Mouse (Mus musculus) intestine, embryonic 14.5 days (tissue): ENCODE measurements around the gene Prpf6. TPM values are rescaled to one million over a fixed set of nuclear protein-coding genes. Genes with fewer than 3 reads are reported as not detected.
A peak's percentile ranks its signal among the peaks of the same experiment; 100 is the strongest.

ENCODE experiments used
- ATAC-seq: fragments of 200-750 bp; cut with Nextera tagmentation; replicated peaks from 2 replicates; pipeline ENCODE4 v1.8.0; 2017; ENCODE audit warnings: low read depth, moderate number of reproducible peaks, moderate TSS enrichment, moderate library complexity; ENCODE audit not compliant: low FRiP score, low TSS enrichment
- DNase-seq: peaks from one replicate; pipeline ENCODE4 v3.0.0-alpha.2; 2018; ENCODE audit warnings: low spot score
- H3K27ac ChIP-seq: fragments of 300-500 bp; sonication (generic); 2 replicates; pipeline ENCODE4 v1.5.1; 2014; ENCODE audit warnings: low read depth, mild to moderate bottlenecking, control low read depth
- H3K27me3 ChIP-seq: fragments of 300-500 bp; sonication (generic); replicated peaks from 2 replicates; pipeline ENCODE4 v1.6.1; 2014; ENCODE audit warnings: low read length, control low read depth; ENCODE audit not compliant: control insufficient read depth, insufficient read depth
- H3K36me3 ChIP-seq: fragments of 300-500 bp; sonication (generic); 2 replicates; pipeline ENCODE4 v1.6.1; 2014; ENCODE audit warnings: low read length, control low read depth; ENCODE audit not compliant: control insufficient read depth, insufficient read depth
- H3K4me1 ChIP-seq: fragments of 300-500 bp; sonication (generic); replicated peaks from 2 replicates; pipeline ENCODE4 v1.6.1; 2014; ENCODE audit warnings: low read length, control low read depth, mixed read lengths; ENCODE audit not compliant: control insufficient read depth, insufficient read depth
- H3K4me2 ChIP-seq: fragments of 300-500 bp; sonication (generic); 2 replicates; pipeline ENCODE4 v1.6.1; 2014; ENCODE audit warnings: low read length
- H3K4me3 ChIP-seq: fragments of 300-500 bp; sonication (generic); 2 replicates; pipeline ENCODE4 v1.5.1; 2014; ENCODE audit warnings: low read depth, low read length, control low read depth, mixed read lengths
- H3K9ac ChIP-seq: fragments of 300-500 bp; sonication (generic); 2 replicates; pipeline ENCODE4 v1.6.1; 2014; ENCODE audit warnings: mild to moderate bottlenecking, low read length
- H3K9me3 ChIP-seq: fragments of 300-500 bp; sonication (generic); 2 replicates; pipeline ENCODE4 v1.6.1; 2016; ENCODE audit warnings: low read length, control low read depth; ENCODE audit not compliant: control insufficient read depth
- WGBS: fragments of 180-500 bp; shearing (Covaris S2); extraction: QIAGEN DNeasy Blood & Tissue Kit; methylation state at CpG from one replicate; pipeline ENCODE4 v1.1.7; 2014; 5-methylcytosine and 5-hydroxymethylcytosine counted together
- polyA plus RNA-seq: library from polyadenylated mRNA; unstranded; fragments of >200 nt; fragmentation: Nextera tagmentation; extraction: Ambion mirVana; gene quantifications from 2 replicates; pipeline ENCODE4 v1.2.1, GENCODE M21; 2014

Prpf6 gene
- 53.6 and 59.9 TPM in 2 replicates for polyA plus RNA-seq

DNA sequence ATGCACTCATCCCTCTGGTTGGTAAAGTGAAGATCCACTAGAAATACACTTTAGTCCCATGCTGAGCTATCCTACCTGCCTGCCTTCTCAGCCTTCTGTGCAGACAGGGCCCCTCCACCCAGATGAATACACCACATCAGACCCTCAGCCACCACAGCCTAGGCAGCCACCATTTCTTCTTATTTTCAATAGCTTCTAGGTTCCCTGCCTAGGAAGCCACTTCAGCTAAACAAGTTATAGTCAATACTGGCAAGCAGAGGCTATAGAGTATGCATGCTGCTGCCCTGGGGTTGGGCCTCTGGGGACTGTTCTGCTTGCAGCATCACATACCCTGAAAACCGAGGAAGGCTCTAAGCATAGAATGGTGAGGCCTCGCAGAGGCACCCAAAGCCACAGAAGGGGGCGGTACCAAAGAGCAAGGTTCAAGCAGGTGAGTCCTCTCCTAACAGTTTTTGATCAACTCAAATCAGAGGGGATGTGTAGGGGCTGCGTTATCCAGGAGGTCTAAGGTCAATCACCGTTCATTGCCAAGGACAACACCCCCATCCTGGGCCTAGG is at the start of gene Prpf6:
Prpf6 (plus strand) TSS at position 341 of the 558 bp plus-strand sequence.
- peak within 1 kb of the TSS; percentile 85 for H3K9ac ChIP-seq
- no peaks in the 10 kb centered on the region for H3K9me3 ChIP-seq
- 6% methylated on average over 5 of the region's 5 CpGs for WGBS
- peak within 1 kb of the TSS; percentile 95 for H3K4me3 ChIP-seq
- peak; percentile 71 for DNase-seq
- peak; percentile 12; the same call in 1 of the 2 replicates for ATAC-seq
- peak within 1 kb of the TSS; percentile 85 for H3K4me2 ChIP-seq
- H3K4me1 ChIP-seq: peaks cover 9% of the 10 kb centered on the region; the same call in 1 of the 2 replicates
- peak within 1 kb of the TSS; percentile 65 for H3K27ac ChIP-seq
- H3K36me3 ChIP-seq: peaks cover 41% of the 10 kb centered on the region
- no peaks in the 10 kb centered on the region for H3K27me3 ChIP-seq

DNA sequence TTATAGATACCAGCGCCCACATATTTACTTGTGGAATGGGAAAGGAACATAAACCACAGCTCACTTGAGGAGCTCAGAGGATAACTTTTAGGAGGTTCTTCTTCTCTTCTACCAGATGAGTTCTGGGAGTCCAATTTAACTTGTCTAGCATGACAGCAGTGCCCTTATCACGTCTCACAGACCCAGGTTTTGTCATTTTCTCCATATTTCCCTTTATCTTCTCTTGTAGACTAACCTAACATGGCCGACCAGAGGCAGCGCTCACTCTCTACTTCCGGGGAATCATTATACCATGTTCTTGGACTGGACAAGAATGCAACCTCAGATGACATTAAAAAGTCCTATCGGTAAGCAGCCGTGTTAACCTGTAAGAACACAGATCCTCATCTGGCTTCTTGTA is 45.5 kb upstream of the Prpf6 start:
- H3K4me3 ChIP-seq: no peak overlapping the region
- H3K36me3 ChIP-seq: peaks cover 61% of the 10 kb centered on the region
- H3K4me1 ChIP-seq: no peaks in the 10 kb centered on the region
- no peak overlapping the region for H3K4me2 ChIP-seq
- no peaks in the 10 kb centered on the region for H3K9me3 ChIP-seq
- no peak for ATAC-seq
- H3K9ac ChIP-seq: no peak overlapping the region
- no peak overlapping the region for H3K27ac ChIP-seq
- 95% methylated on average over 7 of the region's 7 CpGs for WGBS
- DNase-seq: no peak
- H3K27me3 ChIP-seq: no peaks in the 10 kb centered on the region

DNA sequence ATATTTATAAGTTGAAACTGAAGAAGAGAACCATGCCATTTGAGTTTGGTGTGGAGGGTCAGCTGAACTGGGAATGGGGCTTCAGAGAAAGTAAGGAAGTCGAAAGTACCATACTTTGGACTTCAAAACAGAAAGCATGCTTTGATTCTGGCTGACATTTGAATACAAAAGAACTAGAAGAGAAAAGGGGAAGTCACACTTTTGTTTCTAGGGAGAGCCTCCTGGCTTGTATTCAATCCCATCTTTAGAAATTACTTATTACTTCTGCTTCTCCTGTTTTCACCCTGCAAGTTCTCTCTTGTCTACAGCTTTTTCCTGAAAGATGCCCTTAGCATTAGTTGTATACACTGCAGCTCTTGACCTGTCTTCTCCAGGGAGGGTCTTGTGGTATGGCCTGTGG is 43.4 kb upstream of the Prpf6 start:
- WGBS: 73% methylated on average over 1 of the region's 1 CpGs
- no peak overlapping the region for H3K27ac ChIP-seq
- DNase-seq (no peak), ATAC-seq (no peak)
- H3K4me3 ChIP-seq: no peak overlapping the region
- H3K4me2 ChIP-seq: no peak overlapping the region
- no peaks in the 10 kb centered on the region for H3K4me1 ChIP-seq
- peaks cover 76% of the 10 kb centered on the region for H3K36me3 ChIP-seq
- no peaks in the 10 kb centered on the region for H3K9me3 ChIP-seq
- H3K9ac ChIP-seq: no peak overlapping the region
- no peaks in the 10 kb centered on the region for H3K27me3 ChIP-seq

DNA sequence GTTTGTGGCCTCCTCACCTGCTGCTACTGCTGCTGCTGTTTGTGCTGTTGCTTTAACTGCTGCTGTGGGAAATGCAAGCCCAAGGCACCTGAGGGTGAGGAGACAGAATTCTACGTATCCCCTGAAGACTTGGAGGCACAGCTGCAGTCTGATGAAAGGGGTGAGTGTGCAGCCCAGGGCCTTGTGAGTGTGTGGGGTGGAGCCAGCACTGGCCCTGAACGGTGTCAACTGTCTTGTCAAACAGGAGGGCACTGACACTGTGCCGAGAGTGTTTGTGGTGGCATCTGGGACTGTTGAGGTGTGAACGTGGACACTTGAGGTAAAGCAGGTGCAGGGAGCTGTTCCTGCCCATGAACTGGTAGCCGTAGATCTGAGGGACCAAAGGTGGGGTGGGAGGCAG is 43.0 kb upstream of the Prpf6 start:
- Histone ChIP-seq H3K36me3 (peaks cover 76% of the 10 kb centered on the region), H3K4me1 (no peaks in the 10 kb centered on the region), H3K9me3 (no peaks in the 10 kb centered on the region), H3K27me3 (no peaks in the 10 kb centered on the region), H3K27ac (no peak overlapping the region), H3K9ac (no peak overlapping the region), H3K4me3 (no peak overlapping the region), H3K4me2 (no peak overlapping the region)
- no peak for ATAC-seq
- no peak for DNase-seq
- 82% methylated on average over 5 of the region's 5 CpGs for WGBS

DNA sequence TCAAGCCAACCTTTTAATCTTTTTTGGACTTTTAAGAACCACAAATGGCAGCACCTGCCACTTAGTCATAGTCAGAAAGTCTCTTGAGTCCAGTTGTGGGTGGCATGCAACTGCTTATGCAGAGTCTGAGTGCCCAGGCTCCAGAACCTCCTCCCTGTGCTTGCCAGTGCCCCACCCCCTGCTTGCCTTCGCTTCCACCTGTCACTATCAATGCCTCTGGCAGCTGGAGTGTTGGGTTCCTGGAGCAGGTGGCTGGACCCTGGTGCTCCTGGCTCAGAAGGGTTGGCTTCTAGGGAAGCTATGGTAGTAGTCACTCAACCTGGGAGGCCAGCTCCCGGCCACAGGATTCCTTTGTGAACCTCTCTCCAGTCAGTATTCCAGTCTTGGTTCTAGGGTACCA is 41.4 kb upstream of the Prpf6 start:
- no peak overlapping the region for H3K9ac ChIP-seq
- 95% methylated on average over 2 of the region's 2 CpGs for WGBS
- no peak overlapping the region for H3K4me2 ChIP-seq
- H3K4me3 ChIP-seq: no peak overlapping the region
- H3K9me3 ChIP-seq: no peaks in the 10 kb centered on the region
- H3K36me3 ChIP-seq: peaks cover 77% of the 10 kb centered on the region
- H3K27ac ChIP-seq: no peak overlapping the region
- H3K27me3 ChIP-seq: no peaks in the 10 kb centered on the region
- no peaks in the 10 kb centered on the region for H3K4me1 ChIP-seq
- no peak for DNase-seq
- no peak for ATAC-seq

DNA sequence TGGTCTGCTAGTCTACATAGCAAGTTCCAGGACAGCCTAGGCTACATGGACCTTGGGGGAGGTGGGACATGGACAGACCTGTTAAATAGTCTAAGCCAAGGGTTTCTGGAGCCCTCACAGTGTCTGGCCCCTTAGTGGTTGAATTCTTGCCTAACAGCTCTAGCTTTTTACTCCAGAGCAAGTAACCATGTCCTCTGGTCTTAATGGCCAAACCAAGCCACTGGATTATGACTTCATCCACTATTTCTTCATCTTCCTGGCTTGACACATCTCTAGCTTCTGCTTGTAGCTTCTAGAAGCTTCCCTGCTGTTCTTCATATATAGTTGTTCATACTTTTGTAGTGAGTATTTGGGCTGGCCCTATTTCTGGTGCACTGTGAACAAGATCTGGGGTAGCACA is 37.9 kb upstream of the Prpf6 start:
- H3K9me3 ChIP-seq: no peaks in the 10 kb centered on the region
- no peak for DNase-seq
- H3K4me1 ChIP-seq: no peaks in the 10 kb centered on the region
- peaks cover 47% of the 10 kb centered on the region for H3K36me3 ChIP-seq
- ATAC-seq: no peak
- H3K4me2 ChIP-seq: no peak overlapping the region
- H3K9ac ChIP-seq: no peak overlapping the region
- H3K27me3 ChIP-seq: no peaks in the 10 kb centered on the region
- no peak overlapping the region for H3K27ac ChIP-seq
- H3K4me3 ChIP-seq: no peak overlapping the region

DNA sequence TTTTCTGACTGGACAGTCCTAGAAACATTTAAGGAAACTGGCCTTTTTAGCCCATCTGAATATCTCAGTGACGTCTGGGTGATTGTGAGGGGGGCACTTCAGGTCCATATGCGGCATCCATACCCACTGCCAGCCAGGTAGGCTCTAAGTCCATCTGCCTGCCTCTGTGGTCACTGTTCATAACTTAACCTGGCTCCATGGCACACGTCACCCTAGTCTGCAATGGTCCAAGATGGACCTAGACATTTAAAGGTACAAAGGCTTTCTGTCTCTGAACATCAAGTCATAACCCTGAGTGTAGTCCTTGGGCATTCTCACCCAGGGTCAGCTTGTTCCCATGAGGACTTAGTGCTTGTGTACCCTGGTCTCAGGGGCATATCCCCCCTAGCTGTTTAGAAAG is 24.3 kb upstream of the Prpf6 start:
- WGBS: 89% methylated on average over 3 of the region's 3 CpGs
- H3K27ac ChIP-seq: no peak overlapping the region
- no peak for ATAC-seq
- H3K9ac ChIP-seq: no peak overlapping the region
- peaks cover 12% of the 10 kb centered on the region for H3K36me3 ChIP-seq
- H3K4me2 ChIP-seq: no peak overlapping the region
- H3K9me3 ChIP-seq: no peaks in the 10 kb centered on the region
- DNase-seq: peak; percentile 40
- no peak overlapping the region for H3K4me3 ChIP-seq
- H3K4me1 ChIP-seq: no peaks in the 10 kb centered on the region
- no peaks in the 10 kb centered on the region for H3K27me3 ChIP-seq

DNA sequence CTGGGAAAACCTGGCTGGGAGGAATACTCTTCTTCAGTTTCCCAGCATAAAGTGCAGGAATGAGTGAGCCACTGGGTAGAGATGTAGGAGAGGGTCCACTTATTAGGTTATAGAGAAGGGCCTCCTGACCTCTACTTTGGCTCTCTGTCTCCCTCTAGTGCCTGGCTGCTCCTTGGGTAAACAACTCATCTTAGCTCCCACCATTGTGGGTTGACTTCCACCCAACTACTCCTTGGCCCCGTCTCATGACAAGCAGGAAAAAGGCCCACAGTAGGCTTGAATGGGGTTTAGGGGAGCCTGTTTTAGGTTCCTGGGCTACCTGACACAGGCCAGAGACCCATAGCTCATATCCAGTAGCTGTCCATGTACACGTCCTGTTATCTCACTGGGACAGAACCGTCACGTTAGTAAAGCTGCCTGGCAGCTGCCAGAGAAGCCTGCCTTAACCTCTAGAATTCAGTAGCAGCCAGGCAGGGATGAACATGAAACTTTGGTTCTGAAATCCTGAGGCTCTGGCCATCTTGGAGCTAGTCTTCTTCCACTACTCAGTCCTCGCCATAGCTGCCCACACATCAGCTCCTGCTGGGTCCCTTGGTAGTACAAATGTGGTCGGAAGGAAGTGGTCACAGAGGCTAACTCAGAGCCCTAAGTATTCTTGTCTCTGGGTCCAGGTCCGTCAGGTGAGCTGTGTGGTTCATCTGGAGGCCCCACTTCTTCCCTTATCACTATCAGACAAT is 23.2 kb upstream of the Prpf6 start:
- Histone ChIP-seq H3K9me3 (no peaks in the 10 kb centered on the region), H3K4me1 (no peaks in the 10 kb centered on the region), H3K36me3 (peaks cover 19% of the 10 kb centered on the region), H3K4me2 (no peak overlapping the region), H3K9ac (no peak overlapping the region), H3K4me3 (no peak overlapping the region), H3K27ac (no peak overlapping the region), H3K27me3 (no peaks in the 10 kb centered on the region)
- ATAC-seq: no peak
- 70% methylated on average over 7 of the region's 7 CpGs for WGBS
- peak; percentile 65 for DNase-seq

DNA sequence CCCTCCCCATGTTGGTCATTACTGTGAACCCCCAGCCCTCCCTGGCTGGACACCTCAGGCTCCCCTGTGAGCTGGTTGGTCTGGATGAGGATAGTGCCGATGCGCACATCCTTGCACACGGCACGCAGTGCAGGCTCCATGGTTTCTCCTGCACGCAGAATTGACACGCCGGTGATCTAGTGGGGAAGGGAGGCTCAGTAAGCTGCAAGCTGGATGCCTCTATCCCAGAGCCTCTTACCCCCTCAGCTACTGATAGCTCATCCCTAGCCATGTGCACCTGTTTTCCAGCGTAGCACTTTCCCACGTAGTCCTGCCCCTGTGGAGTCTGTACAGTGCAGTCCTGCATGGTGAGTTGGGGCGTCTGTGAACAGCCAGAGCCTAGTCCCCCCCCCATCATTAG is 21.8 kb upstream of the Prpf6 start:
- H3K27me3 ChIP-seq: no peaks in the 10 kb centered on the region
- ATAC-seq: no peak
- DNase-seq: peak; percentile 42
- 93% methylated on average over 10 of the region's 10 CpGs for WGBS
- no peak overlapping the region for H3K4me3 ChIP-seq
- no peaks in the 10 kb centered on the region for H3K4me1 ChIP-seq
- peaks cover 33% of the 10 kb centered on the region for H3K36me3 ChIP-seq
- no peaks in the 10 kb centered on the region for H3K9me3 ChIP-seq
- H3K9ac ChIP-seq: no peak overlapping the region
- H3K4me2 ChIP-seq: no peak overlapping the region
- no peak overlapping the region for H3K27ac ChIP-seq
